Mouse (Mus musculus): ENCODE data around the gene Slc25a35.
A peak's percentile ranks its signal among the peaks of the same experiment; 100 is the strongest.

DNA sequence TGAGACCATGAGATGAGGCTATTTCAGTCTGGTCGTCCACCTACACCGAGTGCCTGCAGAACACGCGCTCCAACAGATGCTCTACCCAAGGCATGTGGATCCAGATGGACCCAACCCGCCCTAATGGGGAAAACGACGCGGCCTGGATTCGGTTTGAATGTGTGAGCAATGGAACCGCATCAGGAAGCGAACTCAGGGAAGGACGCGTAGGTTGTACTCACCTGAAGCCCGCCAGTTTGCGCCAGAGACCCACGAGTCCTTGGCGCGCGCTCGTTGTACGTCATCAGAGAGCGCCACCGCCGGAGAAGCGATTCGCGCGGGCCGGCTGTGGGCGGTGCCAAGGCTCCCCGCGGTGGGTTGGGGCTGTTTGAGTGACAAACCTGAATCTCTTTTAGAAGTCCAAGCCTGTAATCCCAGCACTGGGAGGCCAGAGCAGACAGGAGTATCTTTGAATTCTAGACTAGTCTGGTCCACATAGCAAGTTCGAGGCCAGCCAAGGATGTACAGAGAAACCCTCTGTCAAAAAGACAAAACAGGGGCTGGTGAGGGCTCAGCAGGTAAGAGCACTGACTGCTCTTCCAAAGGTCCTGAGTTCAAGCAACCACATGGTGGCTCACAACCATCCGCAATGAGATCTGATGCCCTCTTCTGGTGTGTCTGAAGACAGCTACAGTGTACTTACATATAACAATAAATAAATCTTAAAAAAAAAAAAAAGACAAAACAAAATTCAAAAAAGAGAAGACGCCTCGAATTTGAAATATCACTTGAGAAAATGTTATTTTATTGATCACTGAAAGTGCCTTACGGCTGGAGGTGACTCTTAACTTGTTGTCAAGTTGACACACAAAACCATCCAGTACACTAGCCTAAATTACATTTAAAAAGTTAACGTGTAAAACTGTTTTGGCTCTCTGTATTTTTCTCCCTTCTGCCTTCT is 40.5 kb downstream of the Slc25a35 start, which contains the start of gene Pfas:
- TF ChIP-seq JUN (IDR thresholded peaks at IDR 0.05; ENCODE audit: insufficient read depth, low read depth, low read length) (no peak), POLR2AphosphoS2 (IDR thresholded peaks at IDR 0.05; ENCODE audit: low read depth, low read length) (peak; percentile 87; the same call in 1 of the 2 replicates), USF1 (IDR thresholded peaks at IDR 0.05; ENCODE audit: low read depth, low read length) (no peak), MAZ (IDR thresholded peaks at IDR 0.05; ENCODE audit: low read depth, low read length) (no peak), MEF2A (IDR thresholded peaks at IDR 0.05; ENCODE audit: borderline replicate concordance, low read depth, low read length) (no peak; the same call in 1 of the 2 replicates), BHLHE40 (IDR thresholded peaks at IDR 0.05; ENCODE audit: low read depth, low read length) (no peak), MXI1 (IDR thresholded peaks at IDR 0.05; ENCODE audit: low read depth, low read length) (peak; percentile 99), EP300 (IDR thresholded peaks at IDR 0.05; ENCODE audit: low read length) (no peak), ZNF384 (IDR thresholded peaks at IDR 0.05; ENCODE audit: low read depth, low read length) (peak; percentile 78), E2F4 (IDR thresholded peaks at IDR 0.05; ENCODE audit: insufficient replicate concordance, low read depth, low read length) (peak; percentile 97), RAD21 (IDR thresholded peaks at IDR 0.05; ENCODE audit: low read depth, low read length) (no peak)
